Mouse (Mus musculus) ES-E14 (cell line): Measurements from ENCODE around the gene Gm525.

Experiments
- CHD2 ChIP-seq: IDR thresholded peaks from 2 replicates; pipeline ENCODE4 v1.6.1; 2014; ENCODE audit warnings: mild to moderate bottlenecking, low read depth, low read length, inconsistent platforms
- HCFC1 ChIP-seq: IDR thresholded peaks from 2 replicates; pipeline ENCODE4 v1.6.1; 2012; ENCODE audit warnings: low read length, inconsistent platforms, borderline replicate concordance; ENCODE audit not compliant: insufficient read depth

GRCm38 (mm10) chr11:89100403-89100802 lies 26.8 kb downstream of the Gm525 start:
- no peak; the same call in 1 of the 2 replicates for TF ChIP-seq CHD2
- peak; percentile 56; the same call in 1 of the 2 replicates for TF ChIP-seq HCFC1
